Mouse (Mus musculus): ENCODE results near the gene Foxe1. TPM values are rescaled to one million over a fixed set of nuclear protein-coding genes. Genes with fewer than 3 reads are reported as not detected.

The Foxe1 gene
- polyA plus RNA-seq, 1 experiment from 2014 or later, result not detected

DNA sequence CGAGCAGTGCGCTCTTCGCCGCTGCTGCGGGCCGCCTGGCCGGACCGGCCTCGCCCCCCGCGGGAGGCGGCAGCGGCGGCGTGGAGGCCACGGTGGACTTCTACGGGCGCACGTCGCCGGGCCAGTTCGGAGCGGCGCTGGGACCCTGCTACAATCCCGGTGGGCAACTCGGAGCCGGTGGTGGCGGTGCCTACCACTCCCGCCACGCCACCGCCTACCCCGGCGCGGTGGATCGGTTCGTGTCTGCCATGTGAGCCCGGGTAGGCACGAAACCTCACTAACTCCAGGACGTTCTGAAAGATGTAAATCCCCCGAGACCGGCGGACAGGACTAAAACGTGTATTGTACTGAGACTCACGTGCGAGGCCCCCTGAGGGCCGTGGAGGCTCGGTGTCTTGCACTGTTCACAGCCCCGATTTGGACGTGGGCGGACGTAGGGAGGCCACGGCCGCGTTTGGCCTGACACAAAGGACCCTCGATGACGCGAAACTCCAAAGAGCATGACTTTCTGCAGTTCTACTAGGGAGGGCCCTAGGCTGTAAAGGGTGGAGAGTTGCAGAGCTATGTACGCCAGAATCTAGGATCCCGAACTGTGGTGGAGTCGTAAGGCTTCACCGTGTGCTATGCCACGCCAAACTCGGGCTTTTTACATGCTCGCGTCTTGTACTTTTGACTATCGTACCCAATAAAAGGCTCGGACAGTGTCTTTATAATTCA is 1.8 kb downstream of the Foxe1 start:
- H3K27ac ChIP-seq (ENCODE audit: low read depth, low read length), result no peak overlapping the region
- H3K9ac ChIP-seq (ENCODE audit: low read depth, low read length), result no peak overlapping the region
- no peaks in the 10 kb centered on the region for H3K4me1 ChIP-seq (replicated peaks; ENCODE audit: control insufficient read depth, insufficient read depth, low read length)
- 5% methylated on average over 66 of the region's 67 CpGs for WGBS
- no peaks in the 10 kb centered on the region for H3K36me3 ChIP-seq (ENCODE audit: control insufficient read depth, insufficient read depth, low read length)
- no peaks in the 10 kb centered on the region for H3K9me3 ChIP-seq (ENCODE audit: control insufficient read depth, low read length)
- ATAC-seq (replicated peaks; ENCODE audit: low FRiP score) (no peak), DNase-seq (ENCODE audit: low spot score) (no peak)
- H3K4me3 ChIP-seq (ENCODE audit: low read depth, low read length), result peak overlapping the region; percentile 38
- peaks cover 100% of the 10 kb centered on the region for H3K27me3 ChIP-seq (replicated peaks; ENCODE audit: control insufficient read depth, insufficient read depth, low read length)
- peak overlapping the region; percentile 50; the same call in 1 of the 2 replicates for H3K4me2 ChIP-seq

GRCm38 (mm10) chr4:46345773-46346100 is 2.3 kb downstream of the Foxe1 start:
- Histone ChIP-seq H3K4me3 (ENCODE audit: low read depth, low read length) (no peak overlapping the region), H3K27ac (ENCODE audit: low read depth, low read length) (no peak overlapping the region), H3K9ac (ENCODE audit: low read depth, low read length) (no peak overlapping the region), H3K4me2 (no peak overlapping the region), H3K9me3 (ENCODE audit: control insufficient read depth, low read length) (no peaks in the 10 kb centered on the region), H3K27me3 (replicated peaks; ENCODE audit: control insufficient read depth, insufficient read depth, low read length) (peaks cover 100% of the 10 kb centered on the region), H3K36me3 (ENCODE audit: control insufficient read depth, insufficient read depth, low read length) (no peaks in the 10 kb centered on the region), H3K4me1 (replicated peaks; ENCODE audit: control insufficient read depth, insufficient read depth, low read length) (no peaks in the 10 kb centered on the region)
- 23% methylated on average over 3 of the region's 3 CpGs for WGBS
- DNase-seq (ENCODE audit: low spot score), result no peak
- ATAC-seq (replicated peaks; ENCODE audit: low FRiP score), result no peak

- DNase-seq (ENCODE audit: low spot score) (no peak), ATAC-seq (replicated peaks; ENCODE audit: low FRiP score) (no peak)
- no peak overlapping the region for H3K27ac ChIP-seq (ENCODE audit: low read depth, low read length)
- H3K4me1 ChIP-seq (replicated peaks; ENCODE audit: control insufficient read depth, insufficient read depth, low read length), result no peaks in the 10 kb centered on the region
- H3K9ac ChIP-seq (ENCODE audit: low read depth, low read length), result no peak overlapping the region
- no peaks in the 10 kb centered on the region for H3K9me3 ChIP-seq (ENCODE audit: control insufficient read depth, low read length)
- peaks cover 100% of the 10 kb centered on the region for H3K27me3 ChIP-seq (replicated peaks; ENCODE audit: control insufficient read depth, insufficient read depth, low read length)
- WGBS, result 24% methylated on average over 6 of the region's 6 CpGs
- H3K4me2 ChIP-seq, result no peak overlapping the region
- no peak overlapping the region for H3K4me3 ChIP-seq (ENCODE audit: low read depth, low read length)
- no peaks in the 10 kb centered on the region for H3K36me3 ChIP-seq (ENCODE audit: control insufficient read depth, insufficient read depth, low read length)
These were observed 2.8 kb downstream of the Foxe1 start for GRCm38 (mm10) chr4:46346221-46346620.

- no peaks in the 10 kb centered on the region for H3K4me1 ChIP-seq (replicated peaks; ENCODE audit: control insufficient read depth, insufficient read depth, low read length)
- H3K36me3 ChIP-seq (ENCODE audit: control insufficient read depth, insufficient read depth, low read length), result no peaks in the 10 kb centered on the region
- no peak overlapping the region for H3K9ac ChIP-seq (ENCODE audit: low read depth, low read length)
- DNase-seq (ENCODE audit: low spot score) (no peak), ATAC-seq (replicated peaks; ENCODE audit: low FRiP score) (no peak)
- no peak overlapping the region for H3K4me2 ChIP-seq
- H3K9me3 ChIP-seq (ENCODE audit: control insufficient read depth, low read length), result no peaks in the 10 kb centered on the region
- H3K4me3 ChIP-seq (ENCODE audit: low read depth, low read length), result no peak overlapping the region
- peaks cover 98% of the 10 kb centered on the region for H3K27me3 ChIP-seq (replicated peaks; ENCODE audit: control insufficient read depth, insufficient read depth, low read length)
- 13% methylated on average over 4 of the region's 4 CpGs for WGBS
- no peak overlapping the region for H3K27ac ChIP-seq (ENCODE audit: low read depth, low read length)
These were observed 3.7 kb downstream of the Foxe1 start for GRCm38 (mm10) chr4:46347141-46347540.

GRCm38 (mm10) chr4:46347580-46348515 is 4.4 kb downstream of the Foxe1 start:
- no peak for ATAC-seq (replicated peaks; ENCODE audit: low FRiP score)
- Histone ChIP-seq H3K36me3 (ENCODE audit: control insufficient read depth, insufficient read depth, low read length) (no peaks in the 10 kb centered on the region), H3K27ac (ENCODE audit: low read depth, low read length) (no peak overlapping the region), H3K4me1 (replicated peaks; ENCODE audit: control insufficient read depth, insufficient read depth, low read length) (no peaks in the 10 kb centered on the region), H3K27me3 (replicated peaks; ENCODE audit: control insufficient read depth, insufficient read depth, low read length) (peaks cover 97% of the 10 kb centered on the region), H3K4me3 (ENCODE audit: low read depth, low read length) (no peak overlapping the region), H3K9me3 (ENCODE audit: control insufficient read depth, low read length) (no peaks in the 10 kb centered on the region), H3K4me2 (no peak overlapping the region), H3K9ac (ENCODE audit: low read depth, low read length) (no peak overlapping the region)
- 4% methylated on average over 41 of the region's 41 CpGs for WGBS
- DNase-seq (ENCODE audit: low spot score), result no peak

GRCm38 (mm10) chr4:46348897-46349296 is 5.5 kb downstream of the Foxe1 start:
- Histone ChIP-seq H3K4me1 (replicated peaks; ENCODE audit: control insufficient read depth, insufficient read depth, low read length) (no peaks in the 10 kb centered on the region), H3K4me2 (no peak overlapping the region), H3K9me3 (ENCODE audit: control insufficient read depth, low read length) (no peaks in the 10 kb centered on the region), H3K4me3 (ENCODE audit: low read depth, low read length) (no peak overlapping the region), H3K27me3 (replicated peaks; ENCODE audit: control insufficient read depth, insufficient read depth, low read length) (peaks cover 87% of the 10 kb centered on the region), H3K9ac (ENCODE audit: low read depth, low read length) (no peak overlapping the region), H3K36me3 (ENCODE audit: control insufficient read depth, insufficient read depth, low read length) (no peaks in the 10 kb centered on the region), H3K27ac (ENCODE audit: low read depth, low read length) (no peak overlapping the region)
- DNase-seq (ENCODE audit: low spot score), result no peak
- no peak for ATAC-seq (replicated peaks; ENCODE audit: low FRiP score)
- 29% methylated on average over 9 of the region's 9 CpGs for WGBS

- DNase-seq (ENCODE audit: low spot score), result no peak
- Histone ChIP-seq H3K36me3 (ENCODE audit: control insufficient read depth, insufficient read depth, low read length) (no peaks in the 10 kb centered on the region), H3K4me2 (no peak overlapping the region), H3K9ac (ENCODE audit: low read depth, low read length) (no peak overlapping the region), H3K9me3 (ENCODE audit: control insufficient read depth, low read length) (no peaks in the 10 kb centered on the region), H3K27ac (ENCODE audit: low read depth, low read length) (no peak overlapping the region), H3K4me1 (replicated peaks; ENCODE audit: control insufficient read depth, insufficient read depth, low read length) (no peaks in the 10 kb centered on the region), H3K4me3 (ENCODE audit: low read depth, low read length) (no peak overlapping the region), H3K27me3 (replicated peaks; ENCODE audit: control insufficient read depth, insufficient read depth, low read length) (peaks cover 80% of the 10 kb centered on the region)
- 54% methylated on average over 5 of the region's 5 CpGs for WGBS
- no peak for ATAC-seq (replicated peaks; ENCODE audit: low FRiP score)
These were observed 6.1 kb downstream of the Foxe1 start for GRCm38 (mm10) chr4:46349530-46349929.

- Histone ChIP-seq H3K27me3 (replicated peaks; ENCODE audit: control insufficient read depth, insufficient read depth, low read length) (peaks cover 49% of the 10 kb centered on the region), H3K4me1 (replicated peaks; ENCODE audit: control insufficient read depth, insufficient read depth, low read length) (no peaks in the 10 kb centered on the region), H3K9ac (ENCODE audit: low read depth, low read length) (no peak overlapping the region), H3K9me3 (ENCODE audit: control insufficient read depth, low read length) (no peaks in the 10 kb centered on the region), H3K27ac (ENCODE audit: low read depth, low read length) (no peak overlapping the region), H3K36me3 (ENCODE audit: control insufficient read depth, insufficient read depth, low read length) (no peaks in the 10 kb centered on the region), H3K4me3 (ENCODE audit: low read depth, low read length) (no peak overlapping the region), H3K4me2 (no peak overlapping the region)
- DNase-seq (ENCODE audit: low spot score) (no peak), ATAC-seq (replicated peaks; ENCODE audit: low FRiP score) (no peak)
- 20% methylated on average over 10 of the region's 10 CpGs for WGBS
These were observed 9.6 kb downstream of the Foxe1 start for GRCm38 (mm10) chr4:46353045-46353444.
